Mouse (Mus musculus) megakaryocyte, embryonic 14.5 days (primary cell): ENCODE data around the gene Dhx34.

Experiments
- FLI1 ChIP-seq: IDR thresholded peaks from 2 replicates; pipeline ENCODE4 v1.6.1; 2012; ENCODE audit warnings: low read length, inconsistent platforms, mixed read lengths
- GATA1 ChIP-seq: IDR thresholded peaks from 3 replicates; pipeline ENCODE4 v1.6.1; 2012; ENCODE audit warnings: mixed read lengths, low read length, inconsistent platforms, borderline replicate concordance

- TF ChIP-seq GATA1 (no peak), FLI1 (no peak)
Measured at GRCm38 (mm10) chr7:16193702-16194101, 28.1 kb downstream of the Dhx34 start.
